Mouse (Mus musculus): ENCODE measurements at regions not wholly inside any gene's neighbourhood (a gene's known extent, or its start where the extent isn't known, plus 50 kb on each side); places are given as distances from the start of the nearest gene placed in this dataset.

DNA sequence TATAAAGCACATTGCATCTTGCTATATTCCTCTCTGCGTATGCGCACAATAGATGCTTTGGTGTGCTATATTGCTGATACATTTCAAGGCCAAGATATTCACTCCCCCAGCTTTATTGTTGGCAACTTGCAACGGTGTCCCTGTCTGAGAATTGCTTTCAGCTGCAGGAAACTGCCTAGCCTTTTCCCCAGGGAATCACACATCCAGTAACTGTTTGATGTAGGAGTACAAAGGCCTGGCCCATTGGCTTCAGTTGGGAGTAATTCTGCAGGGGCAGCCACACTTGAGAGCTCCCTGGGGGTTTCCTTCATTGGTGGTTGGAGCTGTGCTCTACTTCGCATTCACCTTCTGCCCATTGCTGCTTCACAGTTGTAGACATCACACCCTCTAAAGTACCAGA lies 132.8 kb downstream of the Cxxc4 start:
- H3K4me2 ChIP-seq (replicated peaks; ENCODE audit: low read depth, low read length): no peak overlapping the region
- no peaks in the 10 kb centered on the region for H3K9me3 ChIP-seq (ENCODE audit: low read length)
- H3K4me3 ChIP-seq (ENCODE audit: low read depth, low read length): no peak overlapping the region
- WGBS: 62% methylated on average over 4 of the region's 4 CpGs
- H3K9ac ChIP-seq (replicated peaks; ENCODE audit: low read depth): no peak overlapping the region
- H3K36me3 ChIP-seq (ENCODE audit: insufficient read depth, low read length): no peaks in the 10 kb centered on the region
- no peak overlapping the region for H3K27ac ChIP-seq (ENCODE audit: low read length)
- no peaks in the 10 kb centered on the region for H3K27me3 ChIP-seq (replicated peaks; ENCODE audit: insufficient read depth, low read length)
- no peaks in the 10 kb centered on the region for H3K4me1 ChIP-seq (ENCODE audit: insufficient read depth, low read depth, low read length)
- DNase-seq (ENCODE audit: low spot score): no peak
- ATAC-seq: no peak
- TF ChIP-seq CTCF (IDR thresholded peaks at IDR 0.05) (no peak), EP300 (IDR thresholded peaks at IDR 0.05) (no peak)

DNA sequence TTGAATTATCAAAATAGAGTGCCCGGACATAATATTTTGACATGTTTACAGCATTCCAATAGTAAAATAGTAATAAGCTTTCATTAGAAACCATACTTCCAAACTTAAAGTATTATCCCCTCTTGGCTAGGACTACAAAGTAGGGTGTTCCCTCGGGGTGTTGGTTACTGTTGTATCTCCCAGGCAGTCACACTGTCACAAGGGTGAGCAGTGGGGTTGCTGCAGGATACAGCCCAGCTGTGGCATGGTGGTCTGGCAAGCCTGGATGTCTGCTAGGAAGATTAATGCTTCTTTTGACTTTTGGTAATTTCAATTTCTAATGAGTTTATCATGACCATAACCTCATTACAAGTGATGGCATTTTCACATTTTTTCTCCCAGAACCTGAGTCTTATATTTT lies 143.3 kb downstream of the Cxxc4 start:
- Histone ChIP-seq H3K9me3 (ENCODE audit: low read length) (no peaks in the 10 kb centered on the region), H3K27me3 (replicated peaks; ENCODE audit: insufficient read depth, low read length) (no peaks in the 10 kb centered on the region), H3K4me3 (ENCODE audit: low read depth, low read length) (no peak overlapping the region), H3K9ac (replicated peaks; ENCODE audit: low read depth) (no peak overlapping the region), H3K4me1 (ENCODE audit: insufficient read depth, low read depth, low read length) (no peaks in the 10 kb centered on the region), H3K36me3 (ENCODE audit: insufficient read depth, low read length) (no peaks in the 10 kb centered on the region), H3K27ac (ENCODE audit: low read length) (no peak overlapping the region), H3K4me2 (replicated peaks; ENCODE audit: low read depth, low read length) (no peak overlapping the region)
- ATAC-seq (no peak), DNase-seq (ENCODE audit: low spot score) (no peak)
- 42% methylated on average over 2 of the region's 2 CpGs for WGBS
- TF ChIP-seq CTCF (IDR thresholded peaks at IDR 0.05) (no peak), EP300 (IDR thresholded peaks at IDR 0.05) (no peak)

DNA sequence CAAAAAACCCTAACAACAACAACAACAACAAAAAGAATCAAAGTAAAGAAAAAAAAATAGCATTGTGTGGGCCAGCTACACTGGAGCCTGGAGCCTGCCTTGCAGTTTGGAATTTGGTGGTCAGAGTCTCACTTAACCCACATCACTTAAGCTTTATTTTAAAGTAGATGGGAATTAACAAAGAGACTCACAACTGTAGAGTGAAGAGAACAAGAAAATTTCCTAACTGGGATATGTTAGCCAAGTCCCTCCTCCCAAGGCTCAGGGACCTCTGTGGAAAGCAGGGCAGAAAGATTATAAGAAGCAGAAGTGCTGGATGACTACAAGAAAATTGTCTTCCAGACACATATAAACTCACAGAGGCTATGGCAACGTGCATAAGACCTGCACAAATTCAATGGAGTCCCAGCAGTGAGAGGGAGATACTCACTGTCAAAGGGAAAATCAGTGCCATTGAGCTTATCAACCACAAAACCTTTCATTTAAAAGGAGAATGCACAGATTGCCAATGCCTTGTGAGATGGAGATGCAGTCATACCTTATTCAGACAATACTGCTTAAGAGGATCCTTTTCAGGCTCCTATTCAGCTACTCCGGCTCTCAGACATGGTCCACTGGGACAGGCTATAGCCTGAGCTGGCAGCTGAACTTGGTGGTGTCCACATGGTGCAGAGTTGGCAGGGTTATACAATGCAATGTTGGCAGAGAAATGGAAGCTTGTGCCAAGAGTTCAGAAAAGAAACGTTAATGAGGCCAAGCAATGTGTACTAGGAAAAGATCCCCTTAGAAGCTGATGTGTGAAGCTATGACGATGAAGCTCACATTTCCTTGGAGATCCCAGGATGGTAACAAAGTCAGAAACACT lies 154.4 kb downstream of the Cxxc4 start:
- Histone ChIP-seq H3K9ac (replicated peaks; ENCODE audit: low read depth) (no peak overlapping the region), H3K27ac (ENCODE audit: low read length) (no peak overlapping the region), H3K4me3 (ENCODE audit: low read depth, low read length) (no peak overlapping the region), H3K36me3 (ENCODE audit: insufficient read depth, low read length) (no peaks in the 10 kb centered on the region), H3K27me3 (replicated peaks; ENCODE audit: insufficient read depth, low read length) (no peaks in the 10 kb centered on the region), H3K9me3 (ENCODE audit: low read length) (no peaks in the 10 kb centered on the region), H3K4me1 (ENCODE audit: insufficient read depth, low read depth, low read length) (no peaks in the 10 kb centered on the region), H3K4me2 (replicated peaks; ENCODE audit: low read depth, low read length) (no peak overlapping the region)
- 61% methylated on average over 4 of the region's 4 CpGs for WGBS
- TF ChIP-seq CTCF (IDR thresholded peaks at IDR 0.05) (no peak), EP300 (IDR thresholded peaks at IDR 0.05) (no peak)
- ATAC-seq (no peak), DNase-seq (ENCODE audit: low spot score) (no peak)

DNA sequence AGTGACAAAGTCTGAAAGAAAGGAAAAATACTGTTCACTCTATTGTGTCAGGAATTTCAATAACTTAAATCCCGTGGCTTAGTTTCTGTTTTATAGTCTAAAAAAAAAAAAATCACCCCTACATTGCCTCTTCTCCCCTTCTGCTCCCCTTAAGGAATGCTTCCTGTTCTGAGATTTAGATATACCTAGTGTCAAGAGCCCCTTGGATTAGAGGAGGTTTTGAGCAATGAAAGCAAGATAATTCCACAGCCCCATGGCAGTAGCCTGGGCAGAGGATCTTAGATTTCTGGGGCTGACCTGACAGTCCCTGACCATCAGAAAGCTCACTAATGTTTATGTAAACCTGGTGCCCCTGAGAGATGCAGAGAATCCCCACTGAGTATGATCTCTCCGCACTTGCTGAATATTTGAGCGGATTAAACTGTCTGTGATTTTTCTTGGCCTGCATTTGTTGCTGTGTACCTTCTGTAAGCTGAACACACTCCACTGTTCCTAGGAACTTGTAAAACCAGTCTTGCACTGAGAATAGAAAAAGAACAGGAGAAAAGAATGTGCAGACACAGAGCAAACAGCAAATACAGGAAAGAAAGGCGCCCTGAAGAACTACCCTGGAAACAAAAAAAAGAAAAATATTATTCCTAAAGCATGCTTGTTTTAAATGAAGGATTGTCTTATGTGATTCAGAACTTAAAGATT lies 164.3 kb downstream of the Cxxc4 start:
- ATAC-seq (peak; percentile 71), DNase-seq (ENCODE audit: low spot score) (peak; percentile 62)
- 31% methylated on average over 4 of the region's 4 CpGs for WGBS
- H3K4me1 ChIP-seq (ENCODE audit: insufficient read depth, low read depth, low read length): no peaks in the 10 kb centered on the region
- peak overlapping the region; percentile 38 for H3K4me2 ChIP-seq (replicated peaks; ENCODE audit: low read depth, low read length)
- peak overlapping the region; percentile 66 for H3K27ac ChIP-seq (ENCODE audit: low read length)
- H3K9ac ChIP-seq (replicated peaks; ENCODE audit: low read depth): no peak overlapping the region
- H3K27me3 ChIP-seq (replicated peaks; ENCODE audit: insufficient read depth, low read length): no peaks in the 10 kb centered on the region
- H3K36me3 ChIP-seq (ENCODE audit: insufficient read depth, low read length): no peaks in the 10 kb centered on the region
- TF ChIP-seq CTCF (IDR thresholded peaks at IDR 0.05) (no peak), EP300 (IDR thresholded peaks at IDR 0.05) (no peak)
- H3K4me3 ChIP-seq (ENCODE audit: low read depth, low read length): no peak overlapping the region
- H3K9me3 ChIP-seq (ENCODE audit: low read length): no peaks in the 10 kb centered on the region

DNA sequence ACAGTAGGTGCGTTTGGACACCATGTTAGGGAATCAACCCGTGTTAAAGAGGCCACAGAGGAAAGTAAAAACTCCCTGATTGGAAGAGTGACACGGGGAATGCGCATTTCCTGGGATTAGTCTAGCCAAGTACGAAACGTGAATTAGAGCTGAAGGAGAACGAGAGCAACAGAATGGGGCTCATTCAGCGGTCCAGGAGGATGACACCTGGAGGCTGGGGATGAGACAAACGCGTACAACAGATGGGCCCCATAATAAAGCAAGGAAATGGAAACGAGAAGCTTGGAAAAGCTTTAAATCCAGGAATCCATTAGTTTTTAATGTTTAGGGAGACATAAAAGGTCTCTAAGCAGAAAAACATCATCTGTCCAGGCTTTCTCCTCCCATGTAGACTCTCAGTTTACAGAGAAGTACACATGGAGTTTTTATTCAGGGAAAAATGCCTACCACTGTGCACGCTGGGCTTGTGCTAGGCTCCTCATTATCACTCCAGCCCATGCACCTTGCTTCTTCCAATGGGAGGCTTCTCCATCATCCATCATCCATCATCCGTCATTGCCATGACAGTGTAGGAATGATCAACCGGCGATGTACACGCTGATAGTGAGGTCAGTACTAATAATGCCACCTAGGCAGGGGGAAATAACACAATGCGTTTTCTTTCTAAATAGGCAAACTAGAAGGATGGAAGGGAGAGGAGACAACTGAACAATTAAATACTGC lies 179.5 kb downstream of the Cxxc4 start:
- ATAC-seq (no peak), DNase-seq (ENCODE audit: low spot score) (no peak)
- H3K36me3 ChIP-seq (ENCODE audit: insufficient read depth, low read length): no peaks in the 10 kb centered on the region
- no peak overlapping the region for H3K4me2 ChIP-seq (replicated peaks; ENCODE audit: low read depth, low read length)
- no peak overlapping the region for H3K27ac ChIP-seq (ENCODE audit: low read length)
- no peaks in the 10 kb centered on the region for H3K9me3 ChIP-seq (ENCODE audit: low read length)
- H3K4me1 ChIP-seq (ENCODE audit: insufficient read depth, low read depth, low read length): no peaks in the 10 kb centered on the region
- WGBS: 47% methylated on average over 17 of the region's 17 CpGs
- no peak overlapping the region for H3K4me3 ChIP-seq (ENCODE audit: low read depth, low read length)
- no peak for TF ChIP-seq EP300 (IDR thresholded peaks at IDR 0.05)
- no peak for TF ChIP-seq CTCF (IDR thresholded peaks at IDR 0.05)
- no peak overlapping the region for H3K9ac ChIP-seq (replicated peaks; ENCODE audit: low read depth)
- no peaks in the 10 kb centered on the region for H3K27me3 ChIP-seq (replicated peaks; ENCODE audit: insufficient read depth, low read length)

DNA sequence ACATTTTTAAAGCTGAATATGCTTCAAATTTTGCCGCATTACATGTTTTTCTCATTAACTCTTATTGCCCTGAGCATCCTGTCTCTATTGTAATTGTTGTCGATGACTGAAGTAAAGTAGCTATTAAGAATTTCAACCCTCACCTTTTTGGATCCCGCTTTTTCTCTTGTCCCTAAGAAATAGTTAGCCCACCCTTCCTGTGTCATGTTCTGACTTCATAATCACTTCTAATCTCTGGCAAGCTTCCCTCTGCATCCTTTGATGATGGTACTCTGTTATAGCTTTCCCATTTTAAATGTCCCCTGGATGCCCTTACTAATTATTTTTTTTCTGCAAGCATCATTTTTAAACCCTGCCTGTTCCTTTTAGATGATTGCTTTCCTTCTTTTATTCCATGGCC lies 191.3 kb downstream of the Cxxc4 start:
- no peak overlapping the region for H3K27ac ChIP-seq (ENCODE audit: low read length)
- no peak overlapping the region for H3K4me3 ChIP-seq (ENCODE audit: low read depth, low read length)
- H3K36me3 ChIP-seq (ENCODE audit: insufficient read depth, low read length): no peaks in the 10 kb centered on the region
- H3K4me2 ChIP-seq (replicated peaks; ENCODE audit: low read depth, low read length): no peak overlapping the region
- DNase-seq (ENCODE audit: low spot score) (no peak), ATAC-seq (no peak)
- no peak overlapping the region for H3K9ac ChIP-seq (replicated peaks; ENCODE audit: low read depth)
- WGBS: 77% methylated on average over 3 of the region's 3 CpGs
- H3K4me1 ChIP-seq (ENCODE audit: insufficient read depth, low read depth, low read length): no peaks in the 10 kb centered on the region
- H3K27me3 ChIP-seq (replicated peaks; ENCODE audit: insufficient read depth, low read length): no peaks in the 10 kb centered on the region
- no peaks in the 10 kb centered on the region for H3K9me3 ChIP-seq (ENCODE audit: low read length)
- TF ChIP-seq CTCF (IDR thresholded peaks at IDR 0.05) (no peak), EP300 (IDR thresholded peaks at IDR 0.05) (no peak)
